41 mouse cellular contexts compared by ENCODE assay signal in the genomic region with DNA sequence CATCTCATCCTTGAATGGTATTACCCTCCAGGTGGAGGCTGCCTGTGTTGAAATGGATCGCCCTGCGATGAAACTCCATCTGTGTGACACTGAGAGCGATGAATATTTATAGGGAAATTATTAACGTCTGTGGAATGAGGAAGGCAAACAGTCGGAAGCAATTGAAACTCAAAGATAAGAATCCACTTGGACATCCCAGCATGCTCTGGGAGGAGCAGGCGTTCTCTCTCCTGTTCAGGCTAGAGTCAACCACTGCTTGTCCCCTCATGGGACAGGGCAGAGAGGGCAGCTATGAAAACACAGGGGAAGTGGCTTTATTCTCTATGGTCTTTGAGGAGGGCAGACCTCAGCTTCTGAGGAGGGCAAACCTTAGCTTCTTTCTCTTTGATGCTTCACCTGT. TPM values are rescaled to one million over a fixed set of nuclear protein-coding genes. Genes with fewer than 3 reads are reported as not detected.
DNase-seq lines count a peak whose midpoint lies in the region; ATAC-seq and TF ChIP-seq lines count a peak whose summit lies in the region.
"Had no signal": no experiment of that assay in that cellular context is flagged by ENCODE, and none has a peak within 500 bp of the region (broad histone marks: within the 10 kb centered on the region; RNA-seq: fewer than 3 reads in every experiment).

No protein-coding gene starts in this region.

- TF ChIP-seq CTCF in lung, postnatal 0 days (IDR thresholded peaks at IDR 0.05): no peak
- TF ChIP-seq CTCF in kidney, adult 2 months (conservative IDR thresholded peaks at IDR 0.05; ENCODE audit: insufficient read depth, insufficient read length, low read depth, low read length): no peak

- H3K4me3 ChIP-seq in intestine, embryonic 15.5 days (replicated peaks): no peak overlapping the region
- no peak overlapping the region for H3K4me3 ChIP-seq in lung, postnatal 0 days (ENCODE audit: low read depth, low read length)
- H3K4me3 ChIP-seq in kidney, adult 2 months (ENCODE audit: insufficient read depth, low read depth, low read length): no peak overlapping the region
- H3K4me3 ChIP-seq: embryonic facial prominence, embryonic 13.5 days; forebrain, embryonic 10.5 days; forebrain, embryonic 15.5 days; heart, adult 2 months; heart, embryonic 13.5 days; hindbrain, embryonic 15.5 days; left cerebral cortex, adult 2 months; limb, embryonic 13.5 days; liver, embryonic 13.5 days; midbrain, embryonic 15.5 days had no signal

- peak; percentile 42 to 67 for DNase-seq in lung, adult 18-20 months
- DNase-seq in lung, postnatal 0 days (ENCODE audit: low spot score): peak; percentile 89
- DNase-seq in lung, postnatal 4 days: peak; percentile 32 to 50
- DNase-seq in right cerebral cortex, postnatal 36 days (ENCODE audit: low spot score in 2 of 2): no peak
- no peak for DNase-seq in layer of hippocampus, postnatal 25 days (ENCODE audit: extremely low spot score in 1 of 2, low spot score in 1 of 2)
- no peak for DNase-seq in spleen, postnatal 4 days (ENCODE audit: low spot score in 2 of 2)
- DNase-seq in kidney, adult 2 months: no peak
- DNase-seq: adrenal gland, postnatal 14 days; cerebellum, adult 11-12 months; cerebellum, adult 9-11 months; gastrocnemius, postnatal 25 days; heart, adult 2 months; heart, postnatal 10 days; kidney, postnatal 14 days; layer of hippocampus, adult 9-11 months; liver, embryonic 13.5 days; right cerebral cortex, postnatal 25 days; spleen, adult 18-20 months; thymus, postnatal 14 days had no signal

- no peaks in the 10 kb centered on the region for H3K9me3 ChIP-seq in intestine, embryonic 15.5 days
- H3K9me3 ChIP-seq in lung, postnatal 0 days (ENCODE audit: low read length): no peaks in the 10 kb centered on the region
- H3K9me3 ChIP-seq: embryonic facial prominence, embryonic 13.5 days; forebrain, embryonic 10.5 days; forebrain, embryonic 15.5 days; heart, embryonic 13.5 days; hindbrain, embryonic 15.5 days; limb, embryonic 13.5 days; liver, embryonic 13.5 days; midbrain, embryonic 15.5 days had no signal

- no peak overlapping the region for H3K27ac ChIP-seq in intestine, embryonic 15.5 days
- peak overlapping the region; percentile 48; the same call in 1 of the 2 replicates for H3K27ac ChIP-seq in lung, postnatal 0 days (ENCODE audit: low read length)
- no peak overlapping the region for H3K27ac ChIP-seq in kidney, adult 2 months (ENCODE audit: insufficient read depth, low read depth, low read length)
- H3K27ac ChIP-seq: embryonic facial prominence, embryonic 13.5 days; forebrain, embryonic 10.5 days; forebrain, embryonic 15.5 days; heart, adult 2 months; heart, embryonic 13.5 days; hindbrain, embryonic 15.5 days; left cerebral cortex, adult 2 months; limb, embryonic 13.5 days; liver, embryonic 13.5 days; macrophage; midbrain, embryonic 15.5 days had no signal

- H3K9ac ChIP-seq in intestine, embryonic 15.5 days: no peak overlapping the region
- H3K9ac ChIP-seq in lung, postnatal 0 days (replicated peaks; ENCODE audit: low read depth): no peak overlapping the region
- H3K9ac ChIP-seq: embryonic facial prominence, embryonic 13.5 days; forebrain, embryonic 15.5 days; heart, embryonic 13.5 days; hindbrain, embryonic 15.5 days; limb, embryonic 13.5 days; liver, embryonic 13.5 days; midbrain, embryonic 15.5 days had no signal

- 54% methylated on average over 6 of the region's 6 CpGs for WGBS in intestine, embryonic 15.5 days
- WGBS in lung, postnatal 0 days: 41% methylated on average over 6 of the region's 6 CpGs
- 62% methylated on average over 6 of the region's 6 CpGs for WGBS in kidney, adult 2 months

- H3K4me1 ChIP-seq in intestine, embryonic 15.5 days (replicated peaks): 0 out of 2 replicates have a peak, but pooled peaks cover 2% of the 10 kb centered on the region
- no peaks in the 10 kb centered on the region for H3K4me1 ChIP-seq in lung, postnatal 0 days (ENCODE audit: insufficient read depth, low read depth, low read length)
- H3K4me1 ChIP-seq in kidney, adult 2 months (ENCODE audit: control insufficient read depth, insufficient read depth, low read length): no peaks in the 10 kb centered on the region
- H3K4me1 ChIP-seq: embryonic facial prominence, embryonic 13.5 days; forebrain, embryonic 10.5 days; forebrain, embryonic 15.5 days; heart, embryonic 13.5 days; hindbrain, embryonic 15.5 days; limb, embryonic 13.5 days; liver, embryonic 13.5 days; midbrain, embryonic 15.5 days had no signal

- H3K4me2 ChIP-seq in intestine, embryonic 15.5 days (replicated peaks): no peak overlapping the region
- H3K4me2 ChIP-seq in lung, postnatal 0 days (replicated peaks; ENCODE audit: low read depth, low read length): no peak overlapping the region
- H3K4me2 ChIP-seq: embryonic facial prominence, embryonic 13.5 days; forebrain, embryonic 15.5 days; heart, embryonic 13.5 days; hindbrain, embryonic 15.5 days; limb, embryonic 13.5 days; liver, embryonic 13.5 days; midbrain, embryonic 15.5 days had no signal

- TF ChIP-seq EP300 in lung, postnatal 0 days (IDR thresholded peaks at IDR 0.05): peak; percentile 93

- no peaks in the 10 kb centered on the region for H3K36me3 ChIP-seq in intestine, embryonic 15.5 days
- no peaks in the 10 kb centered on the region for H3K36me3 ChIP-seq in lung, postnatal 0 days (ENCODE audit: insufficient read depth, low read length)
- no peaks in the 10 kb centered on the region for H3K36me3 ChIP-seq in kidney, adult 2 months (ENCODE audit: control insufficient read depth, insufficient read depth, low read length)
- H3K36me3 ChIP-seq: embryonic facial prominence, embryonic 13.5 days; forebrain, embryonic 10.5 days; forebrain, embryonic 15.5 days; heart, embryonic 13.5 days; hindbrain, embryonic 15.5 days; limb, embryonic 13.5 days; liver, embryonic 13.5 days; midbrain, embryonic 15.5 days had no signal

- ATAC-seq in intestine, embryonic 15.5 days: peak; percentile 78
- peak; percentile 76 for ATAC-seq in lung, postnatal 0 days
- ATAC-seq: forebrain, embryonic 15.5 days; midbrain, embryonic 15.5 days; Patski had no signal

- no peaks in the 10 kb centered on the region for H3K27me3 ChIP-seq in intestine, embryonic 15.5 days (replicated peaks)
- no peaks in the 10 kb centered on the region for H3K27me3 ChIP-seq in lung, postnatal 0 days (replicated peaks; ENCODE audit: insufficient read depth, low read length)
- H3K27me3 ChIP-seq in kidney, adult 2 months (replicated peaks; ENCODE audit: control insufficient read depth, insufficient read depth, low read length): no peaks in the 10 kb centered on the region
- H3K27me3 ChIP-seq: embryonic facial prominence, embryonic 13.5 days; forebrain, embryonic 15.5 days; heart, embryonic 13.5 days; hindbrain, embryonic 15.5 days; limb, embryonic 13.5 days; liver, embryonic 13.5 days; midbrain, embryonic 15.5 days; Patski had no signal

- no peak for TF ChIP-seq POLR2A in kidney, adult 2 months (IDR thresholded peaks at IDR 0.05; ENCODE audit: low read depth, low read length)

RNA-seq across cellular contexts. Expression of gene Krt23, which starts 19.5 kb away (rescaled TPM):
- 12.2 and 13.1 TPM in 2 replicates for polyA plus RNA-seq in intestine, embryonic 15.5 days (2015; fragmentation: Nextera tagmentation; extraction: Ambion mirVana)
- polyA plus RNA-seq in lung, postnatal 0 days (2015; fragmentation: Nextera tagmentation; extraction: Ambion mirVana): 8.2 and 9.7 TPM in 2 replicates
- not detected for total RNA-seq in layer of hippocampus, postnatal 25 days (2021)
- polyA plus RNA-seq in kidney, adult 2 months (2012; rRNA removed): 2.7 and 3.5 TPM in 2 replicates
- total RNA-seq: common myeloid progenitor, adult 5-6 weeks; gastrocnemius, adult 18-20 months; gastrocnemius, postnatal 25 days; heart, adult 2 months; hematopoietic stem cell, adult 5-6 weeks; left cerebral cortex, adult 2 months; left cerebral cortex, postnatal 25 days; MEL had no signal
- polyA plus RNA-seq: frontal cortex, adult 2 months; macrophage; midbrain, embryonic 15.5 days; neural tube, embryonic 11.5 days had no signal

RNA-seq across cellular contexts. Expression of gene Krt20, which starts 35.5 kb away (rescaled TPM):
- polyA plus RNA-seq in intestine, embryonic 15.5 days (2015; fragmentation: Nextera tagmentation; extraction: Ambion mirVana): 64.3 and 72.9 TPM in 2 replicates
- 0.27 and 0.31 TPM in 2 replicates for polyA plus RNA-seq in lung, postnatal 0 days (2015; fragmentation: Nextera tagmentation; extraction: Ambion mirVana)
- not detected for total RNA-seq in layer of hippocampus, postnatal 25 days (2021)
- polyA plus RNA-seq in kidney, adult 2 months (2012; rRNA removed): 0.13 and 0.23 TPM in 2 replicates
- total RNA-seq: common myeloid progenitor, adult 5-6 weeks; gastrocnemius, postnatal 25 days; heart, adult 2 months; hematopoietic stem cell, adult 5-6 weeks; left cerebral cortex, adult 2 months; left cerebral cortex, postnatal 25 days; MEL; neutrophil, adult 5-6 weeks had no signal
- polyA plus RNA-seq: forebrain, embryonic 15.5 days; macrophage; Patski had no signal

RNA-seq across cellular contexts. Expression of gene Krt39, which starts 47.7 kb away (rescaled TPM):
- not detected in 2 replicates for polyA plus RNA-seq in intestine, embryonic 15.5 days (2015; fragmentation: Nextera tagmentation; extraction: Ambion mirVana)
- polyA plus RNA-seq in lung, postnatal 0 days (2015; fragmentation: Nextera tagmentation; extraction: Ambion mirVana): not detected in 2 replicates
- not detected for total RNA-seq in layer of hippocampus, postnatal 25 days (2021)
- polyA plus RNA-seq in kidney, adult 2 months (2012; rRNA removed): not detected in 2 replicates
- total RNA-seq: adrenal gland, postnatal 14 days; common myeloid progenitor, adult 5-6 weeks; gastrocnemius, adult 18-20 months; gastrocnemius, postnatal 25 days; heart, adult 2 months; heart, postnatal 10 days; hematopoietic stem cell, adult 5-6 weeks; left cerebral cortex, adult 2 months; left cerebral cortex, postnatal 25 days; MEL; neutrophil, adult 5-6 weeks had no signal
- polyA plus RNA-seq: embryonic facial prominence, embryonic 13.5 days; forebrain, embryonic 10.5 days; forebrain, embryonic 15.5 days; frontal cortex, adult 2 months; heart, adult 2 months; heart, embryonic 13.5 days; hindbrain, embryonic 15.5 days; intestine, embryonic 14.5 days; limb, embryonic 13.5 days; liver, embryonic 13.5 days; macrophage; midbrain, embryonic 15.5 days; neural tube, embryonic 11.5 days; urinary bladder, adult 2 months had no signal

RNA-seq across cellular contexts. Expression of gene Krt12, which starts 51.4 kb away (rescaled TPM):
- polyA plus RNA-seq in intestine, embryonic 15.5 days (2015; fragmentation: Nextera tagmentation; extraction: Ambion mirVana): not detected in 2 replicates
- not detected in 2 replicates for polyA plus RNA-seq in lung, postnatal 0 days (2015; fragmentation: Nextera tagmentation; extraction: Ambion mirVana)
- total RNA-seq in layer of hippocampus, postnatal 25 days (2021): 1 to 10 TPM in 1 of 2 experiments, under 1 TPM in 1; 0.89 to 1.4 TPM
- polyA plus RNA-seq in kidney, adult 2 months (2012; rRNA removed): not detected in 2 replicates
- total RNA-seq: adrenal gland, postnatal 14 days; common myeloid progenitor, adult 5-6 weeks; gastrocnemius, adult 18-20 months; gastrocnemius, postnatal 25 days; heart, adult 2 months; heart, postnatal 10 days; hematopoietic stem cell, adult 5-6 weeks; MEL had no signal
- polyA plus RNA-seq: embryonic facial prominence, embryonic 13.5 days; forebrain, embryonic 10.5 days; heart, adult 2 months; heart, embryonic 13.5 days; hindbrain, embryonic 15.5 days; intestine, embryonic 14.5 days; kidney, embryonic 14.5 days; limb, embryonic 13.5 days; liver, embryonic 13.5 days; macrophage; neural tube, embryonic 11.5 days; Patski had no signal

Comparison
In these comparisons a context has a peak if more than half of its experiments do, and no peak if none do; other contexts are left out.
1. DNase-seq: peak in lung, adult 18-20 months (2 of 2), lung, postnatal 0 days (single experiment) and lung, postnatal 4 days (2 of 2); none in right cerebral cortex, postnatal 36 days (0 of 2), layer of hippocampus, postnatal 25 days (0 of 2), spleen, postnatal 4 days (0 of 2) and kidney, adult 2 months (single experiment).
2. RNA of gene Krt20, which starts 35.5 kb away (polyA plus RNA-seq): 64.3 to 72.9 TPM in intestine, embryonic 15.5 days; 0.27 to 0.31 TPM in lung, postnatal 0 days and 0.13 to 0.23 TPM in kidney, adult 2 months; every median in the first group is over 10 times any median in the second.